Mouse (Mus musculus): ENCODE measurements around the gene Fam151a.

DNA sequence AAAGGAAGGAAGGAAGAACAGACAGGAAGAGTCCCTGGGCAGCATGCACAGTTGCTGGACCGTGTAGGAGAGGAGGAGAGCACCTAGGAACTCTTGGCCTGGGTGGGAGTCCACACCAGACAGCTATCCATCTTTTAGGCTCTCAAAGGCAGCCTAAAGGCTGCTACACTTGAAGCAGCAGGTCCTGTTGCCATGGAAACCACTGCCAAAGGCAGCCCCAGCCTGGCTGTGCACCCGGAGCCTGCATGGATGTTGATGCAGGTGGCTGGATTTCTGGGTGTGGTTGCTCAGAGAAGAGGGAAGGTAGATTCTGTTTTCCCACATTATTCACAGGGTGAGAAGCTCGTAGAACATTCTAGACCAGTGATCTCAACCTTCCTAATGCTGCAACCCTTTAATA lies 43.3 kb downstream of the Fam151a start:
- TF ChIP-seq CTCF (conservative IDR thresholded peaks at IDR 0.05 in 1 of 2, IDR thresholded peaks at IDR 0.05 in 1 of 2; ENCODE audit: low read depth in 2 of 2, low read length in 2 of 2) (no peak), POLR2A (IDR thresholded peaks at IDR 0.05; ENCODE audit: low read depth, low read length) (no peak), RAD21 (IDR thresholded peaks at IDR 0.05; ENCODE audit: low read depth, low read length) (no peak), EP300 (IDR thresholded peaks at IDR 0.05; ENCODE audit: low read length) (no peak), TBP (conservative IDR thresholded peaks at IDR 0.05; ENCODE audit: low read depth, low read length) (no peak)
